Mouse (Mus musculus): ENCODE data around the gene Jmjd8.

Jmjd8 gene

GRCm38 (mm10) chr17:25832436-25833290, 4.0 kb downstream of the Jmjd8 start:
- DNase-seq (ENCODE audit: inconsistent age in 2 of 2, low spot score in 1 of 2), result peak; percentile 100

GRCm38 (mm10) chr17:25833291-25833663, 4.6 kb downstream of the Jmjd8 start, which contains the start of gene Stub1:
Gene Stub1 (minus strand): TSS chr17:25833404.
- DNase-seq (ENCODE audit: inconsistent age in 2 of 2, low spot score in 1 of 2), result peak; percentile 96 to 99

GRCm38 (mm10) chr17:25833961-25834594, 5.4 kb downstream of the Jmjd8 start:
- peak; percentile 64 to 85 for DNase-seq (ENCODE audit: inconsistent age in 2 of 2, low spot score in 1 of 2)

- peak; percentile 41 to 64 for DNase-seq (ENCODE audit: inconsistent age in 2 of 2, low spot score in 1 of 2)
Measured at GRCm38 (mm10) chr17:25834595-25835222, 6.0 kb downstream of the Jmjd8 start.

- peak; percentile 46 to 54 for DNase-seq (ENCODE audit: inconsistent age in 2 of 2, low spot score in 1 of 2)
Measured at GRCm38 (mm10) chr17:25835301-25835700, 6.6 kb downstream of the Jmjd8 start.

GRCm38 (mm10) chr17:25835816-25836215, 7.1 kb downstream of the Jmjd8 start:
- DNase-seq (ENCODE audit: inconsistent age in 2 of 2, low spot score in 1 of 2), result peak; percentile 39 to 66

GRCm38 (mm10) chr17:25836397-25837075, 7.9 kb downstream of the Jmjd8 start:
- no peak for DNase-seq (ENCODE audit: inconsistent age in 2 of 2, low spot score in 1 of 2)

- DNase-seq (ENCODE audit: inconsistent age in 2 of 2, low spot score in 1 of 2), result peak; percentile 92 to 95
Measured at GRCm38 (mm10) chr17:25837076-25837410, 8.4 kb downstream of the Jmjd8 start, which contains the start of gene Rhbdl1. Gene Rhbdl1 (minus strand): TSS chr17:25837295.

- no peak for DNase-seq (ENCODE audit: inconsistent age in 2 of 2, low spot score in 1 of 2)
Measured at GRCm38 (mm10) chr17:25837533-25837932, 8.9 kb downstream of the Jmjd8 start.

GRCm38 (mm10) chr17:25838904-25839303, 10.2 kb downstream of the Jmjd8 start:
- peak in 1 of 2 experiments; percentile 38 for DNase-seq (ENCODE audit: inconsistent age in 2 of 2, low spot score in 1 of 2)

GRCm38 (mm10) chr17:25839455-25840235, 11.0 kb downstream of the Jmjd8 start:
- no peak for DNase-seq (ENCODE audit: inconsistent age in 2 of 2, low spot score in 1 of 2)

- no peak for DNase-seq (ENCODE audit: inconsistent age in 2 of 2, low spot score in 1 of 2)
Measured at GRCm38 (mm10) chr17:25840519-25840918, 11.9 kb downstream of the Jmjd8 start.

GRCm38 (mm10) chr17:25841117-25841880, 12.6 kb downstream of the Jmjd8 start, which contains the start of gene Gm20683:
Gene Gm20683 (minus strand): TSS chr17:25841763.
- peak in 1 of 2 experiments; percentile 14 for DNase-seq (ENCODE audit: inconsistent age in 2 of 2, low spot score in 1 of 2)

- DNase-seq (ENCODE audit: inconsistent age in 2 of 2, low spot score in 1 of 2), result no peak
Measured at GRCm38 (mm10) chr17:25842509-25842908, 13.8 kb downstream of the Jmjd8 start.

GRCm38 (mm10) chr17:25843122-25843521, 14.5 kb downstream of the Jmjd8 start:
- DNase-seq (ENCODE audit: inconsistent age in 2 of 2, low spot score in 1 of 2), result no peak

- DNase-seq (ENCODE audit: inconsistent age in 2 of 2, low spot score in 1 of 2), result peak in 1 of 2 experiments; percentile 84
Measured at GRCm38 (mm10) chr17:25843636-25844395, 15.1 kb downstream of the Jmjd8 start.

GRCm38 (mm10) chr17:25844396-25844901, 15.8 kb downstream of the Jmjd8 start, which contains the start of gene Rhot2:
Gene Rhot2 (minus strand): TSS chr17:25844851.
- peak; percentile 96 to 98 for DNase-seq (ENCODE audit: inconsistent age in 2 of 2, low spot score in 1 of 2)

- peak in 1 of 2 experiments; percentile 36 for DNase-seq (ENCODE audit: inconsistent age in 2 of 2, low spot score in 1 of 2)
Measured at GRCm38 (mm10) chr17:25860229-25860628, 31.6 kb downstream of the Jmjd8 start.
